Mouse (Mus musculus): ENCODE measurements around the gene Yif1a. TPM values are rescaled to one million over a fixed set of nuclear protein-coding genes. Genes with fewer than 3 reads are reported as not detected.

Gene Yif1a
- polyA plus RNA-seq, 2 experiments = 130 to 144 TPM

GRCm38 (mm10) chr19:5056251-5056650 lies 32.1 kb upstream of the Yif1a start:
- Histone ChIP-seq H3K4me1 (ENCODE audit: control insufficient read depth, insufficient read depth, low read length) (peaks cover 32% of the 10 kb centered on the region), H3K4me3 (replicated peaks; ENCODE audit: low read length) (no peak overlapping the region), H3K9me3 (ENCODE audit: control insufficient read depth, low read length) (no peaks in the 10 kb centered on the region), H3K27me3 (ENCODE audit: control insufficient read depth, insufficient read depth, low read length) (peaks cover 23% of the 10 kb centered on the region), H3K27ac (replicated peaks; ENCODE audit: low read depth, low read length) (no peak overlapping the region), H3K4me2 (replicated peaks; ENCODE audit: low read depth, low read length, severe bottlenecking) (no peak overlapping the region), H3K9ac (ENCODE audit: low read depth, low read length, severe bottlenecking) (no peak overlapping the region), H3K36me3 (ENCODE audit: control insufficient read depth, insufficient read depth, low read length) (no peaks in the 10 kb centered on the region)
- TF ChIP-seq POLR2A (IDR thresholded peaks at IDR 0.05; ENCODE audit: borderline replicate concordance, extremely low read depth, insufficient read depth, insufficient read length) = no peak
- WGBS = 8% methylated on average over 6 of the region's 6 CpGs
- DNase-seq (ENCODE audit: low spot score) (peak; percentile 48), ATAC-seq (ENCODE audit: low FRiP score, low read depth) (peak; percentile 56; the same call in 1 of the 2 replicates)

GRCm38 (mm10) chr19:5057876-5058775 lies 30.2 kb upstream of the Yif1a start:
- H3K4me3 ChIP-seq (replicated peaks; ENCODE audit: low read length) = no peak overlapping the region
- 0 out of 2 replicates have a peak overlapping the region, but pooled peaks have one; percentile 16 for H3K9ac ChIP-seq (ENCODE audit: low read depth, low read length, severe bottlenecking)
- ATAC-seq (ENCODE audit: low FRiP score, low read depth) (no peak), DNase-seq (ENCODE audit: low spot score) (no peak)
- no peak for TF ChIP-seq POLR2A (IDR thresholded peaks at IDR 0.05; ENCODE audit: borderline replicate concordance, extremely low read depth, insufficient read depth, insufficient read length)
- H3K27ac ChIP-seq (replicated peaks; ENCODE audit: low read depth, low read length) = no peak overlapping the region
- H3K36me3 ChIP-seq (ENCODE audit: control insufficient read depth, insufficient read depth, low read length) = no peaks in the 10 kb centered on the region
- H3K4me2 ChIP-seq (replicated peaks; ENCODE audit: low read depth, low read length, severe bottlenecking) = no peak overlapping the region
- peaks cover 5% of the 10 kb centered on the region; the same call in 1 of the 2 replicates for H3K27me3 ChIP-seq (ENCODE audit: control insufficient read depth, insufficient read depth, low read length)
- no peaks in the 10 kb centered on the region for H3K9me3 ChIP-seq (ENCODE audit: control insufficient read depth, low read length)
- peaks cover 33% of the 10 kb centered on the region for H3K4me1 ChIP-seq (ENCODE audit: control insufficient read depth, insufficient read depth, low read length)
- 26% methylated on average over 16 of the region's 16 CpGs for WGBS

GRCm38 (mm10) chr19:5058801-5059771 lies 29.3 kb upstream of the Yif1a start:
- no peak overlapping the region for H3K4me2 ChIP-seq (replicated peaks; ENCODE audit: low read depth, low read length, severe bottlenecking)
- H3K9me3 ChIP-seq (ENCODE audit: control insufficient read depth, low read length) = no peaks in the 10 kb centered on the region
- ATAC-seq (ENCODE audit: low FRiP score, low read depth) = no peak
- no peak overlapping the region for H3K4me3 ChIP-seq (replicated peaks; ENCODE audit: low read length)
- H3K27me3 ChIP-seq (ENCODE audit: control insufficient read depth, insufficient read depth, low read length) = no peaks in the 10 kb centered on the region
- H3K27ac ChIP-seq (replicated peaks; ENCODE audit: low read depth, low read length) = no peak overlapping the region
- H3K9ac ChIP-seq (ENCODE audit: low read depth, low read length, severe bottlenecking) = 0 out of 2 replicates have a peak overlapping the region, but pooled peaks have one; percentile 16
- 22% methylated on average over 10 of the region's 10 CpGs for WGBS
- DNase-seq (ENCODE audit: low spot score) = no peak
- no peaks in the 10 kb centered on the region for H3K36me3 ChIP-seq (ENCODE audit: control insufficient read depth, insufficient read depth, low read length)
- H3K4me1 ChIP-seq (ENCODE audit: control insufficient read depth, insufficient read depth, low read length) = peaks cover 33% of the 10 kb centered on the region
- no peak for TF ChIP-seq POLR2A (IDR thresholded peaks at IDR 0.05; ENCODE audit: borderline replicate concordance, extremely low read depth, insufficient read depth, insufficient read length)

GRCm38 (mm10) chr19:5060365-5061330 lies 27.7 kb upstream of the Yif1a start:
- DNase-seq (ENCODE audit: low spot score) (no peak), ATAC-seq (ENCODE audit: low FRiP score, low read depth) (peak; percentile 29)
- Histone ChIP-seq H3K4me1 (ENCODE audit: control insufficient read depth, insufficient read depth, low read length) (peaks cover 37% of the 10 kb centered on the region), H3K27me3 (ENCODE audit: control insufficient read depth, insufficient read depth, low read length) (no peaks in the 10 kb centered on the region), H3K4me2 (replicated peaks; ENCODE audit: low read depth, low read length, severe bottlenecking) (no peak overlapping the region), H3K36me3 (ENCODE audit: control insufficient read depth, insufficient read depth, low read length) (no peaks in the 10 kb centered on the region), H3K9me3 (ENCODE audit: control insufficient read depth, low read length) (no peaks in the 10 kb centered on the region), H3K27ac (replicated peaks; ENCODE audit: low read depth, low read length) (0 out of 2 replicates have a peak overlapping the region, but pooled peaks have one; percentile 38), H3K4me3 (replicated peaks; ENCODE audit: low read length) (no peak overlapping the region), H3K9ac (ENCODE audit: low read depth, low read length, severe bottlenecking) (no peak overlapping the region)
- 31% methylated on average over 5 of the region's 5 CpGs for WGBS
- no peak for TF ChIP-seq POLR2A (IDR thresholded peaks at IDR 0.05; ENCODE audit: borderline replicate concordance, extremely low read depth, insufficient read depth, insufficient read length)

All from limb, embryonic 14.5 days (tissue).